Mouse (Mus musculus) spleen, adult 2 months (tissue): ENCODE data around the gene Siglec1.

Experiments
- CTCF ChIP-seq: fragments of 200-500 bp; IDR thresholded peaks from 2 replicates; pipeline ENCODE4 v1.5.1; 2011; ENCODE audit warnings: mild to moderate bottlenecking, inconsistent platforms; ENCODE audit not compliant: insufficient read depth, insufficient read length, insufficient replicate concordance; ENCODE audit errors: extremely low read depth
- POLR2A ChIP-seq: fragments of 200-500 bp; IDR thresholded peaks from 2 replicates; pipeline ENCODE4 v1.6.1; 2011; ENCODE audit warnings: low read depth, low read length, inconsistent platforms

DNA sequence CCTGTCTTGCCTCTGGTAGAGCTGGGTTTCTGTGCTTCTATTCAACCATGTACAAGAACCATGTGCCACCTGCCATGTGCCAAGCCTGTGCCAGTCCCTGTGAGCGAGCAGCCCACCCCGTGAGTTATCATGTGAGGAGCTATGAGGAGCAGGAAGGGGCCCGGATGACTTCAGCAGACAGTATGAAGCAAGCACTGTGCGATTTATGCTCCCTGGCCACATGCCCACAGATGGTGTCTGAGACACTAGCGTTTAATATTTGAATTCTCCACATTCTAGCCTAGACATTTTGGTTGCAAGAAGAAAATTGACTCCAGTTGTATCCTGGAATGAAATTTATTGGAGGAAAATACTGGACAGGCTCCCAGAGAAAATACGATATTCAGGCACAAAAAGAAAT is 19.1 kb downstream of the Siglec1 start:
- TF ChIP-seq CTCF (no peak), POLR2A (no peak)
